Mouse (Mus musculus): Measurements from ENCODE around the gene Dot1l. TPM values are rescaled to one million over a fixed set of nuclear protein-coding genes. Genes with fewer than 3 reads are reported as not detected.

Dot1l gene
- total and polyA plus RNA-seq, 3 experiments, result 3.3 to 43.8 (median 13.3) TPM

GRCm38 (mm10) chr10:80804340-80804739 is 49.3 kb downstream of the Dot1l start:
- Histone ChIP-seq H3K9ac (ENCODE audit: insufficient read depth, low read depth) (no peak overlapping the region), H3K27ac (ENCODE audit: insufficient read depth, low read depth) (no peak overlapping the region), H3K4me2 (ENCODE audit: insufficient read depth, low read depth, poor library complexity, severe bottlenecking) (no peak overlapping the region), H3K79me2 (replicated peaks; ENCODE audit: control insufficient read depth, extremely low read depth, insufficient read depth, poor library complexity, severe bottlenecking) (peaks cover 24% of the 10 kb centered on the region), H3K4me1 (ENCODE audit: control insufficient read depth in 1 of 2, insufficient read depth in 2 of 2) (peaks cover 6 to 17% of the 10 kb centered on the region in 2 experiments), H3K9me3 (replicated peaks; ENCODE audit: low read length) (peaks cover 5% of the 10 kb centered on the region), H3K27me3 (replicated peaks) (no peaks in the 10 kb centered on the region), H3K36me3 (replicated peaks in 1 of 2; ENCODE audit: control insufficient read depth in 1 of 2, insufficient read depth in 1 of 2, low read length in 1 of 2) (peaks cover 61 to 87% of the 10 kb centered on the region in 2 experiments), H3K4me3 (replicated peaks in 1 of 3; ENCODE audit: low read depth in 2 of 3, low read length in 2 of 3, poor library complexity in 1 of 3) (no peak overlapping the region)
- DNase-seq (ENCODE audit: extremely low read depth), result no peak
- in situ Hi-C loops (cut with MboI; ENCODE audit: low pct_ligation_motif_present, low pct_unique_long_range_greater_than_20kb, low sequenced_read_pairs) (loop anchor here (10.0 kb wide), 1 partner anchor 190 kb away; no protein-coding TSS in a partner anchor), dilution Hi-C loops (cut with MboI; ENCODE audit: extremely low pct_ligation_motif_present, extremely low pct_unique_long_range_greater_than_20kb, low sequenced_read_pairs) (no loop called here)
- no peak for TF ChIP-seq E2F4 (IDR thresholded peaks at IDR 0.05; ENCODE audit: insufficient replicate concordance, low read depth, low read length)

GRCm38 (mm10) chr10:80804916-80805315 is 49.9 kb downstream of the Dot1l start, which contains the start of gene Amh:
Gene Amh, plus strand, starts transcription at chr10:80805243.
- no peak within 1 kb of the TSS for H3K27ac ChIP-seq (ENCODE audit: insufficient read depth, low read depth)
- TF ChIP-seq ZMIZ1 (IDR thresholded peaks at IDR 0.05; ENCODE audit: low read depth, low read length), result no peak
- TF ChIP-seq MAX (IDR thresholded peaks at IDR 0.05; ENCODE audit: low read length), result no peak
- TF ChIP-seq POLR2AphosphoS2 (IDR thresholded peaks at IDR 0.05; ENCODE audit: low read depth, low read length), result no peak
- TF ChIP-seq SMC3 (IDR thresholded peaks at IDR 0.05; ENCODE audit: low read depth, low read length), result no peak
- no peak for TF ChIP-seq TBP (conservative IDR thresholded peaks at IDR 0.05; ENCODE audit: low read depth, low read length)
- TF ChIP-seq E2F4 (IDR thresholded peaks at IDR 0.05; ENCODE audit: insufficient replicate concordance, low read depth, low read length), result no peak
- TF ChIP-seq MXI1 (IDR thresholded peaks at IDR 0.05; ENCODE audit: low read depth, low read length), result no peak
- no peak for TF ChIP-seq ZKSCAN1 (IDR thresholded peaks at IDR 0.05; ENCODE audit: borderline replicate concordance, low read depth, low read length)
- no peak for TF ChIP-seq POLR2A (IDR thresholded peaks at IDR 0.05; ENCODE audit: low read depth, low read length)
- no peak for TF ChIP-seq ZNF384 (IDR thresholded peaks at IDR 0.05; ENCODE audit: low read depth, low read length)
- TF ChIP-seq MYC (IDR thresholded peaks at IDR 0.05; ENCODE audit: low read depth, low read length), result no peak
- no peak for TF ChIP-seq ZC3H11A (IDR thresholded peaks at IDR 0.05; ENCODE audit: low read depth, low read length)
- no peak for TF ChIP-seq BHLHE40 (IDR thresholded peaks at IDR 0.05; ENCODE audit: low read depth, low read length)
- no peak for TF ChIP-seq RAD21 (IDR thresholded peaks at IDR 0.05; ENCODE audit: low read depth, low read length)
- no peak for TF ChIP-seq UBTF (IDR thresholded peaks at IDR 0.05; ENCODE audit: low read depth, low read length)
- no peak for TF ChIP-seq KAT2A (IDR thresholded peaks at IDR 0.05; ENCODE audit: insufficient replicate concordance, low read length)
- TF ChIP-seq ETS1 (conservative IDR thresholded peaks at IDR 0.05; ENCODE audit: low read depth, low read length), result no peak
- in situ Hi-C loops (cut with MboI; ENCODE audit: low pct_ligation_motif_present, low pct_unique_long_range_greater_than_20kb, low sequenced_read_pairs), result loop anchor here (10.0 kb wide), 1 partner anchor 190 kb away; no protein-coding TSS in a partner anchor
- peaks cover 6 to 13% of the 10 kb centered on the region in 2 experiments for H3K4me1 ChIP-seq (ENCODE audit: control insufficient read depth in 1 of 2, insufficient read depth in 2 of 2)
- peaks cover 5% of the 10 kb centered on the region for H3K9me3 ChIP-seq (replicated peaks; ENCODE audit: low read length)
- DNase-seq (ENCODE audit: extremely low read depth), result no peak
- H3K36me3 ChIP-seq (replicated peaks in 1 of 2; ENCODE audit: control insufficient read depth in 1 of 2, insufficient read depth in 1 of 2, low read length in 1 of 2), result peaks cover 61 to 86% of the 10 kb centered on the region in 2 experiments
- no peaks in the 10 kb centered on the region for H3K27me3 ChIP-seq (replicated peaks)
- no peak within 1 kb of the TSS for H3K9ac ChIP-seq (ENCODE audit: insufficient read depth, low read depth)
- no peak within 1 kb of the TSS for H3K4me2 ChIP-seq (ENCODE audit: insufficient read depth, low read depth, poor library complexity, severe bottlenecking)
- dilution Hi-C loops (cut with MboI; ENCODE audit: extremely low pct_ligation_motif_present, extremely low pct_unique_long_range_greater_than_20kb, low sequenced_read_pairs), result no loop called here
- H3K79me2 ChIP-seq (replicated peaks; ENCODE audit: control insufficient read depth, extremely low read depth, insufficient read depth, poor library complexity, severe bottlenecking), result peaks cover 19% of the 10 kb centered on the region
- H3K4me3 ChIP-seq (replicated peaks in 1 of 3; ENCODE audit: low read depth in 2 of 3, low read length in 2 of 3, poor library complexity in 1 of 3), result no peak within 1 kb of the TSS
